Mouse (Mus musculus) urinary bladder, postnatal 25 days (tissue): Measurements from ENCODE around the gene Disp2.

Experiments
- DNase-seq: peaks from one replicate; pipeline ENCODE4 v3.0.0; 2022; ENCODE audit warnings: low spot score

Disp2 gene

GRCm38 (mm10) chr2:118844427-118844826 is 64.9 kb downstream of the Disp2 start:
- DNase-seq: no peak

- DNase-seq: no peak
These were observed 66.7 kb downstream of the Disp2 start for GRCm38 (mm10) chr2:118846246-118846645.

- DNase-seq: no peak
These were observed 72.2 kb downstream of the Disp2 start for GRCm38 (mm10) chr2:118851756-118852155.
